Mouse (Mus musculus): ENCODE results near the gene Ercc8. TPM values are rescaled to one million over a fixed set of nuclear protein-coding genes. Genes with fewer than 3 reads are reported as not detected.

The Ercc8 gene
- 2.4 and 3.1 TPM in 2 replicates for polyA plus RNA-seq (2012; ENCODE audit: insufficient read depth, insufficient read length, missing spikeins)

- Histone ChIP-seq H3K4me1 (ENCODE audit: control insufficient read depth, insufficient read depth, low read length) (peaks cover 4% of the 10 kb centered on the region; the same call in 1 of the 2 replicates), H3K27ac (ENCODE audit: insufficient read depth, low read depth, low read length) (no peak within 1 kb of the TSS), H3K4me3 (ENCODE audit: insufficient read depth, low read length) (peak within 1 kb of the TSS; percentile 75)
- TF ChIP-seq CTCF (IDR thresholded peaks at IDR 0.05; ENCODE audit: low read depth, low read length): no peak
- TF ChIP-seq POLR2A (IDR thresholded peaks at IDR 0.05; ENCODE audit: borderline replicate concordance, low read depth, low read length): no peak
Measured at GRCm38 (mm10) chr13:108158465-108159240, at the start of gene Ercc8, which contains the start of gene Ndufaf2. Ercc8 (plus strand) TSS chr13:108158731. Ndufaf2 (minus strand) TSS chr13:108158623.

- no peak overlapping the region for H3K27ac ChIP-seq (ENCODE audit: insufficient read depth, low read depth, low read length)
- no peak overlapping the region for H3K4me3 ChIP-seq (ENCODE audit: insufficient read depth, low read length)
- TF ChIP-seq POLR2A (IDR thresholded peaks at IDR 0.05; ENCODE audit: borderline replicate concordance, low read depth, low read length) (no peak), CTCF (IDR thresholded peaks at IDR 0.05; ENCODE audit: low read depth, low read length) (no peak)
- no peaks in the 10 kb centered on the region for H3K4me1 ChIP-seq (ENCODE audit: control insufficient read depth, insufficient read depth, low read length)
Measured at GRCm38 (mm10) chr13:108110929-108111328, 47.6 kb upstream of the Ercc8 start.

GRCm38 (mm10) chr13:108113536-108113935 is 45.0 kb upstream of the Ercc8 start:
- TF ChIP-seq POLR2A (IDR thresholded peaks at IDR 0.05; ENCODE audit: borderline replicate concordance, low read depth, low read length) (no peak), CTCF (IDR thresholded peaks at IDR 0.05; ENCODE audit: low read depth, low read length) (no peak)
- no peak overlapping the region for H3K4me3 ChIP-seq (ENCODE audit: insufficient read depth, low read length)

GRCm38 (mm10) chr13:108114257-108114656 is 44.3 kb upstream of the Ercc8 start:
- TF ChIP-seq POLR2A (IDR thresholded peaks at IDR 0.05; ENCODE audit: borderline replicate concordance, low read depth, low read length) (no peak), CTCF (IDR thresholded peaks at IDR 0.05; ENCODE audit: low read depth, low read length) (no peak)
- H3K27ac ChIP-seq (ENCODE audit: insufficient read depth, low read depth, low read length): no peak overlapping the region
- no peaks in the 10 kb centered on the region for H3K4me1 ChIP-seq (ENCODE audit: control insufficient read depth, insufficient read depth, low read length)
- H3K4me3 ChIP-seq (ENCODE audit: insufficient read depth, low read length): no peak overlapping the region

More at GRCm38 (mm10) chr13:108113536-108113935, 45.0 kb upstream of the Ercc8 start:
- no peak overlapping the region for H3K27ac ChIP-seq (ENCODE audit: insufficient read depth, low read depth, low read length)
- H3K4me1 ChIP-seq (ENCODE audit: control insufficient read depth, insufficient read depth, low read length): no peaks in the 10 kb centered on the region

GRCm38 (mm10) chr13:108117654-108118053 is 40.9 kb upstream of the Ercc8 start:
- peaks cover 7% of the 10 kb centered on the region for H3K4me1 ChIP-seq (ENCODE audit: control insufficient read depth, insufficient read depth, low read length)
- H3K4me3 ChIP-seq (ENCODE audit: insufficient read depth, low read length): no peak overlapping the region
- TF ChIP-seq CTCF (IDR thresholded peaks at IDR 0.05; ENCODE audit: low read depth, low read length): no peak
- TF ChIP-seq POLR2A (IDR thresholded peaks at IDR 0.05; ENCODE audit: borderline replicate concordance, low read depth, low read length): no peak
- H3K27ac ChIP-seq (ENCODE audit: insufficient read depth, low read depth, low read length): no peak overlapping the region

- Histone ChIP-seq H3K27ac (ENCODE audit: insufficient read depth, low read depth, low read length) (no peak overlapping the region), H3K4me3 (ENCODE audit: insufficient read depth, low read length) (no peak overlapping the region), H3K4me1 (ENCODE audit: control insufficient read depth, insufficient read depth, low read length) (peaks cover 7% of the 10 kb centered on the region)
- TF ChIP-seq CTCF (IDR thresholded peaks at IDR 0.05; ENCODE audit: low read depth, low read length) (no peak), POLR2A (IDR thresholded peaks at IDR 0.05; ENCODE audit: borderline replicate concordance, low read depth, low read length) (no peak)
Measured at GRCm38 (mm10) chr13:108118188-108118587, 40.3 kb upstream of the Ercc8 start.

- Histone ChIP-seq H3K27ac (ENCODE audit: insufficient read depth, low read depth, low read length) (no peak overlapping the region), H3K4me1 (ENCODE audit: control insufficient read depth, insufficient read depth, low read length) (peaks cover 7% of the 10 kb centered on the region), H3K4me3 (ENCODE audit: insufficient read depth, low read length) (no peak overlapping the region)
- TF ChIP-seq POLR2A (IDR thresholded peaks at IDR 0.05; ENCODE audit: borderline replicate concordance, low read depth, low read length): no peak
- TF ChIP-seq CTCF (IDR thresholded peaks at IDR 0.05; ENCODE audit: low read depth, low read length): no peak
Measured at GRCm38 (mm10) chr13:108119411-108120310, 38.9 kb upstream of the Ercc8 start.

- no peak overlapping the region for H3K27ac ChIP-seq (ENCODE audit: insufficient read depth, low read depth, low read length)
- H3K4me1 ChIP-seq (ENCODE audit: control insufficient read depth, insufficient read depth, low read length): peaks cover 7% of the 10 kb centered on the region
- TF ChIP-seq POLR2A (IDR thresholded peaks at IDR 0.05; ENCODE audit: borderline replicate concordance, low read depth, low read length) (no peak), CTCF (IDR thresholded peaks at IDR 0.05; ENCODE audit: low read depth, low read length) (no peak)
- no peak overlapping the region for H3K4me3 ChIP-seq (ENCODE audit: insufficient read depth, low read length)
Measured at GRCm38 (mm10) chr13:108123109-108123723, 35.3 kb upstream of the Ercc8 start.

GRCm38 (mm10) chr13:108124096-108124495 is 34.4 kb upstream of the Ercc8 start:
- no peak for TF ChIP-seq CTCF (IDR thresholded peaks at IDR 0.05; ENCODE audit: low read depth, low read length)
- TF ChIP-seq POLR2A (IDR thresholded peaks at IDR 0.05; ENCODE audit: borderline replicate concordance, low read depth, low read length): no peak
- Histone ChIP-seq H3K27ac (ENCODE audit: insufficient read depth, low read depth, low read length) (no peak overlapping the region), H3K4me1 (ENCODE audit: control insufficient read depth, insufficient read depth, low read length) (peaks cover 7% of the 10 kb centered on the region), H3K4me3 (ENCODE audit: insufficient read depth, low read length) (no peak overlapping the region)
